Mouse (Mus musculus): ENCODE measurements around the gene Esd.

Esd gene

DNA sequence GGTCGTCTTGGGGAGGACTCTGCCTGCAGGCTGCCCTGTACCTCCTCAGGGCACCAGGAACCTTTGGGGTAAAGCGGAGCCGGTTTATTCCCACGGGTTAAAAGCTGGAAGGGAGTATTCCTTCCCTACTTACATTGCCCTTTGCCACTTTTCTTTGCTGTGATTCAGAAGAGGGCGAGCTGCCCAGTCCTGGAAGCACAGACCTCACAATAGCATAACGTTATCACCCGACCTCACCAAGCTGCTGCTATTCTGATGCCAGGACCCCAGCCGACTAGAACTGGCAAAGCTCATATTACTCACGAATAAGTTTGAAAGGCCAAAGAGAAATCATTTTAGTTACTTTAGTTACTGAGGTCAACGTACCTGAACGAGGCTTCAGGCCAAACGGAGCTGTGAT is 62.8 kb downstream of the Esd start:
- peak; percentile 16 for DNase-seq (ENCODE audit: inconsistent ontology term)

DNA sequence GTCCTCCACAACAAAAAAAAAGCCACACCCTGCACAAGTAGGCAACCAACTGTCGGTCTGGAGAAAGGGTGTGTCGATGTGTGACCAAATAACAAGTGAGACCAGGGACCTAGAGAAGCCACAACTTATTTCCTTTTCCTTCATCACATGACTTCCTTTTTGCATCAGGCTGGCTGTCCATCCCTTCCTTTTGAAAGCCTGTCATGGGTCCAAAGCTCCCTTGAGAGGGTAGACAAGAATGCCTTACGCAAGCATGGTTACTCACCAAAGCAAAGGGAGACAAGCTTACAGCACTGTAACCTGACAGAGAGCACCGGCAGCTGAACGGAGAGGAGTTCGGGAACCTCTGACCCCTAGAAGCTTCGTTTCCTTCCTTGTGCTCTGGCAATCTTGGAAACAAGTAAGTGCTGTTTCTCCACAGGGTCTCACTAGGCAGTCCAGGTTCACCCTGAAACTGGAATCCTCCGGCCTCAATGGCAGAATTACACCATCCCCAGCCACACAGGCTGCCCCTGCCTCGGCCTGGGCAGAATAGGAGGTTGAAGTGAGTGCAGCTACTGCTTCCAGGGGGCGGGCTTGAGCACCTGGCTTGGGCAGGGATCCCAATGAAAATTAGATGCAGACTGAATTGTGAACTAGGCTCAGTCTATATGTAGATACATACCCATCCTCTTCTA is 65.4 kb downstream of the Esd start:
- DNase-seq (ENCODE audit: inconsistent ontology term): no peak

GRCm38 (mm10) chr14:74798063-74798890 is 66.2 kb downstream of the Esd start:
- DNase-seq (ENCODE audit: inconsistent ontology term): no peak

All from Muller cell, postnatal 12 days (primary cell).